Mouse (Mus musculus): ENCODE results near the gene Gnat2.

DNA sequence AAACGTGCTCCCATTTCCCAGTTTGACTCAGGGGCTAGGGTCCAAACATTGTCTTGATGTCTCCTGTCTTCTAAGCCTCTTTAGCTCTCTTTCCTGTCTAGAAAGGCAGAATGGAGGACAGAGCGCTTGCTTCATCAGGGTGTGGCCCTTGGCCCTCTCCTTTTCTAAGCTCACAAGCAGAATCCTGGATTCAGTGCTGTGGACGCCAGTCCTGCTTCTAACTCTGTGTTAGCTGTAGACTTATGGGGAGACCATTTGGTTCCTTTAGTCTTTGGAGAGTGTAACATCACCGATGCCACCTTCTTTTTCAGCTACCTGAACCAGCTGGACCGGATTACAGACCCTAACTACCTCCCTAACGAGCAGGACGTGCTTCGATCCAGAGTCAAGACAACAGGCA lies 5.1 kb downstream of the Gnat2 start:
- TF ChIP-seq CTCF (conservative IDR thresholded peaks at IDR 0.05; ENCODE audit: low read length), result no peak
- TF ChIP-seq NANOG (IDR thresholded peaks at IDR 0.05; ENCODE audit: borderline replicate concordance, low read length), result no peak

Measured in E14TG2a.4 (cell line).